Mouse (Mus musculus) erythroblast, embryonic 14.5 days (primary cell): ENCODE results near the gene 9530077C05Rik. TPM values are rescaled to one million over a fixed set of nuclear protein-coding genes. Genes with fewer than 3 reads are reported as not detected.

Experiments
- H3K27me3 ChIP-seq: 2 replicates; pipeline ENCODE4 v1.6.1; 2012; ENCODE audit warnings: inconsistent platforms; ENCODE audit not compliant: control insufficient read depth
- H3K36me3 ChIP-seq: 2 replicates; pipeline ENCODE4 v1.6.1; 2012; ENCODE audit warnings: mild to moderate bottlenecking, inconsistent platforms; ENCODE audit not compliant: control insufficient read depth
- H3K4me1 ChIP-seq: 2 replicates; pipeline ENCODE4 v1.6.1; 2012; ENCODE audit warnings: inconsistent platforms; ENCODE audit not compliant: control insufficient read depth
- H3K4me3 ChIP-seq: replicated peaks from 2 replicates; pipeline ENCODE3; 2012; ENCODE audit warnings: moderate library complexity, mild to moderate bottlenecking, inconsistent platforms
- H3K9me3 ChIP-seq: 2 replicates; pipeline ENCODE4 v1.6.1; 2012; ENCODE audit warnings: low read length, inconsistent platforms, mixed read lengths; ENCODE audit not compliant: control insufficient read depth
- GATA1 ChIP-seq: IDR thresholded peaks from 2 replicates; pipeline ENCODE4 v1.6.1; 2012; ENCODE audit warnings: low read length, inconsistent platforms, mixed read lengths
- TAL1 ChIP-seq: IDR thresholded peaks from 3 replicates; pipeline ENCODE4 v1.6.1; 2012; ENCODE audit warnings: low read length, inconsistent platforms, mixed read lengths
- polyA plus RNA-seq: library from polyadenylated mRNA; stranded (reverse); fragments of >175 nt; gene quantifications from 2 replicates; pipeline ENCODE4 v1.2.3, GENCODE M21; 2012

9530077C05Rik gene
- 0.07 and 0.16 TPM in 2 replicates for polyA plus RNA-seq

- Histone ChIP-seq H3K36me3 (no peaks in the 10 kb centered on the region), H3K9me3 (no peaks in the 10 kb centered on the region), H3K4me3 (peak within 1 kb of the TSS; percentile 75), H3K27me3 (no peaks in the 10 kb centered on the region), H3K4me1 (peaks cover 16% of the 10 kb centered on the region)
- TF ChIP-seq GATA1 (no peak), TAL1 (no peak)
Measured at GRCm38 (mm10) chr9:22411002-22411857, at the start of gene 9530077C05Rik. TSS of gene 9530077C05Rik (plus strand) at chr9:22411513.

DNA sequence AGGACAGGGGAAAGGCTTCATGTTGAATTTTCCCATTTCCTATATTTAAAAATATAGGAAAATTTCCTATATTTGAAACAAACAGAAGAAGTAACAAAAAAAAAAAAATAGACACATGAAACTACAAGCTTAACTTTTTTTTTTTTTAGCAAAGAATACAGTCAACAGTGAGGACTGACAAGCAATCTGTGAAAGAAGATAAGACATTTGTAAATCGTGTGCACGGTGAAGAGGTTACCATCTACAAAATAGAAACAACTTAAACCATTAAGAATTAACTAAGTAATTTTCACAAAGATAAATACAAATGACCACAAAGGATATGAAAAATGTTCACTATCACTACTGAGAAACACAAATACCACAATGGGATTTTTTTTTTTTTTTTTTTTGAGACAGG is 45.1 kb upstream of the 9530077C05Rik start:
- Histone ChIP-seq H3K36me3 (peaks cover 100% of the 10 kb centered on the region), H3K4me3 (no peak overlapping the region), H3K27me3 (no peaks in the 10 kb centered on the region), H3K4me1 (peaks cover 2% of the 10 kb centered on the region; the same call in 1 of the 2 replicates), H3K9me3 (no peaks in the 10 kb centered on the region)
- TF ChIP-seq TAL1 (no peak), GATA1 (no peak)

DNA sequence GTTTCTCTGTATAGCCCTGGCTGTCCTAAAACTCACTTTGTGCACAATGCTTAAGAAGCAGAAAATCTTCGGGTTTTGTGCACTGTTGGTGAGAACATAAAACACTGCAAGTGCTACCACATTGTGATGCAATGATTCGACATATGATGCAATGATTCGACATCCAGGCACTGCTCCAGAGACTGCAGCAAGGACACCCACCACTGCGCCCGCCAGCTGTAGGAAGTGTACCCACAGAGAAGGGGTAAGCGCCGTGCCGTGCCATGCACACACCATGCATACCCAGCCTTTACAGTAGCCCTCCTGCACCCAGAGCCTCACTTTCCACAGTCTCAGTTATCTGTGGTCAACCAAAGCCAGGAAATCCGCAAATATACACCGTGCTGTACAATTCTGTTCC is 44.7 kb upstream of the 9530077C05Rik start:
- no peak for TF ChIP-seq TAL1
- TF ChIP-seq GATA1: no peak
- Histone ChIP-seq H3K27me3 (no peaks in the 10 kb centered on the region), H3K4me3 (no peak overlapping the region), H3K36me3 (peaks cover 100% of the 10 kb centered on the region), H3K4me1 (peaks cover 2% of the 10 kb centered on the region; the same call in 1 of the 2 replicates), H3K9me3 (no peaks in the 10 kb centered on the region)

DNA sequence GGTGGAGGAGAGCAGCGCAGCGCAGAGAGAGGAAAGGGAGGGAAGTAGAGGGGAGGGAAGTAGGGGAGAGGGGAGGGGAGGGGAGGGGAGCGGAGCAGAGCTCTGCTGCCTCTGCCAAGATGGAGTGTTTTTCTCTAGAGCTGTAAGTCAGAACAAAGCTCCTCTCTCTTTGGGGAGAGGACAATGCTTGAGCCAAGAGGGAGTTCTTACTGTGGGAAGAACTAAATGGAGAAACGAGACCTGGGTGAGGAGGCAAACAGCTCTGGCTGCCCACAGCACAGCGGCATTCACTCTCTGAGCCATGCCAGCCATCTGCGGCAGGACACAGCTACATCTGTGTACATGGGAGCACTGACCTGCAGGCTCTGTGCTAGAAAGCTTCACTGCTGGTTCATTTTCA is 43.3 kb upstream of the 9530077C05Rik start:
- Histone ChIP-seq H3K27me3 (no peaks in the 10 kb centered on the region), H3K4me1 (peaks cover 2% of the 10 kb centered on the region; the same call in 1 of the 2 replicates)

DNA sequence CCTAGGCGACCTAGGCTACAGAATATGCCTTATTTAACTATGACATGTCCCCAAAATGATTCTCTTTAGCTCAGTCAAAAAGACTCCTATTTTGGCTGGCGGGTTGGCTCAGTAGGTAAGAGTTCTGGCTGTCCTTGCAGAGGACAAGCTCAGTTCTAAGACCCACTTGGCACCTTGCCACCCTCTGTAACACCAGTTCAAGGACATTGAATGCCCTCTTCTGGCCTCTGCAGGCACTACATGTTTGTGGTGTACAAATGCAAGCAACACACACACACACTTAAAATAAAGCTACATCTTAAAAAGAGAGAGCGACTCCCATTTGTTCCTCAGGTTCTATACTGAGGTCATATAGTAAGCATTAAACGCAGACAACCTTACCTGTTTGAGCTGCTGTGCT is 38.6 kb upstream of the 9530077C05Rik start:
- H3K27me3 ChIP-seq: no peaks in the 10 kb centered on the region
- no peak overlapping the region for H3K4me3 ChIP-seq
- no peaks in the 10 kb centered on the region for H3K4me1 ChIP-seq
- TF ChIP-seq GATA1 (no peak), TAL1 (no peak)
- no peaks in the 10 kb centered on the region for H3K9me3 ChIP-seq
- H3K36me3 ChIP-seq: peaks cover 95% of the 10 kb centered on the region

More for the DNA sequence above, 43.3 kb upstream of the 9530077C05Rik start:
- no peak overlapping the region for H3K4me3 ChIP-seq
- TF ChIP-seq TAL1: no peak
- no peak for TF ChIP-seq GATA1
- peaks cover 100% of the 10 kb centered on the region for H3K36me3 ChIP-seq
- H3K9me3 ChIP-seq: no peaks in the 10 kb centered on the region

- Histone ChIP-seq H3K4me1 (no peaks in the 10 kb centered on the region), H3K9me3 (no peaks in the 10 kb centered on the region), H3K36me3 (peaks cover 95% of the 10 kb centered on the region), H3K27me3 (no peaks in the 10 kb centered on the region), H3K4me3 (no peak overlapping the region)
- TF ChIP-seq TAL1: no peak
Measured at GRCm38 (mm10) chr9:22376086-22376485, 35.2 kb upstream of the 9530077C05Rik start.

DNA sequence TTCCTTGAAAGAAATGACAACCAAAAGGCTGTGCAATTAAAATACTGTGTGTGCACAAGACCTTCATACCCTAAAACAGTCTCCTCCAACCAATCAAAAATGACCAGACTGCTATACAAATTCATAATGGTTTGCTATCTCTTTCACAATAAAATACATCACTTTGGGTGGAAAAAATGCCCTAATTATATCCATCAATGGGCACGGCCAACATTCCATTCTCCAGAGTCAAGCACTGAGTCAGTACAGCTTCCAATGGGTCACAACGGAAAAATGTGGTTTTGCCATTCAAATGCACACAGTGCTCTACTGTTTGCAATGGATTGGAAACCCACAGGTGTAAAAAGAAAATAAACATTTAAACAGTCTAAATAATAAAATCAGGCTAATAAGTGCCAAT is 25.4 kb upstream of the 9530077C05Rik start:
- peaks cover 67% of the 10 kb centered on the region for H3K36me3 ChIP-seq
- no peaks in the 10 kb centered on the region for H3K9me3 ChIP-seq
- H3K4me1 ChIP-seq: peaks cover 52% of the 10 kb centered on the region
- H3K27me3 ChIP-seq: no peaks in the 10 kb centered on the region
- TF ChIP-seq TAL1 (no peak), GATA1 (no peak)
- H3K4me3 ChIP-seq: peak overlapping the region; percentile 99

- no peaks in the 10 kb centered on the region for H3K9me3 ChIP-seq
- no peak for TF ChIP-seq GATA1
- TF ChIP-seq TAL1: no peak
- peak overlapping the region; percentile 99 for H3K4me3 ChIP-seq
- H3K36me3 ChIP-seq: peaks cover 47% of the 10 kb centered on the region
- H3K27me3 ChIP-seq: no peaks in the 10 kb centered on the region
- peaks cover 48% of the 10 kb centered on the region for H3K4me1 ChIP-seq
Measured at GRCm38 (mm10) chr9:22387901-22388300, 23.4 kb upstream of the 9530077C05Rik start.

DNA sequence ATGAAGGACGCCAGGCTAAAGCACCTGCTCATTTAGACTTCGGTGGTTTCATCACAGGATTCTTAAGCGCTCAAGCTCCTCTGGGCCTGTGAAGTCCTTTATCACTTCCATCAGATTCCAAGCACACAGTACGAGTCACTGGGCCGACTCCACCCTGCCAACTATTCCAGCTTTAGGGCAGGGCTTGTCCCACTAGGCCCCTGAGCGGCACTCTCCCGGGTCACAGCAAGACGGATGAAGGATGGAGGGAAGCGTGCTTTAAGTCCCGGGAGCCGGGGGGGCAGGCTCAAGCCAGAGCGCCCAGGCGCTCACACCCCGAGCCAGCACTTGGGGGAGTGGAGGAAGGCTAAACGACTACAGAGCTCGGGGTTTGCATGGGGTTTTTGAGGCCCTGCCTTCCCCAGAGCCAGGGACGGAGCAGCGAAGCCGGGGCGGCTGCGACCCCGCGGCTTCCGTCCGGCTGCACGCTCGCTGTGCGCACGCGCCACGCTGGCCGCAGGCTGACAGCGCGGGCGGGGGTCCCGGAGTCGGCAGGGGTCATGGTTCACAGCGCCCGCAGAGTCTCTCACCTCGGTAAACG is 22.8 kb upstream of the 9530077C05Rik start:
- no peaks in the 10 kb centered on the region for H3K9me3 ChIP-seq
- H3K4me3 ChIP-seq: peak overlapping the region; percentile 99
- no peak for TF ChIP-seq TAL1
- TF ChIP-seq GATA1: peak; percentile 25; the same call in 1 of the 2 replicates
- H3K36me3 ChIP-seq: peaks cover 41% of the 10 kb centered on the region
- H3K4me1 ChIP-seq: peaks cover 45% of the 10 kb centered on the region
- no peaks in the 10 kb centered on the region for H3K27me3 ChIP-seq
